Mouse (Mus musculus) forebrain, embryonic 13.5 days (tissue): ENCODE measurements around the gene Nlrc3. TPM values are rescaled to one million over a fixed set of nuclear protein-coding genes. Genes with fewer than 3 reads are reported as not detected.
"Not testable (repeated sequence)": the region's sequence is repeated elsewhere in the genome, so short reads cannot be mapped to it uniquely, and the experiment has no call there.

Experiments used
- ATAC-seq: fragments of 200-750 bp; cut with Nextera tagmentation; 2 replicates; pipeline ENCODE4 v1.8.0; 2017
- H3K27ac ChIP-seq: fragments of 300-500 bp; sonication (generic); 2 replicates; pipeline ENCODE4 v1.5.1; 2015; ENCODE audit warnings: inconsistent platforms, mild to moderate bottlenecking, moderate library complexity
- H3K27me3 ChIP-seq: fragments of 300-500 bp; sonication (generic); 2 replicates; pipeline ENCODE4 v1.6.1; 2015; ENCODE audit warnings: mild to moderate bottlenecking, inconsistent platforms
- H3K36me3 ChIP-seq: fragments of 300-500 bp; sonication (generic); 2 replicates; pipeline ENCODE4 v1.6.1; 2015; ENCODE audit warnings: mild to moderate bottlenecking, inconsistent platforms; ENCODE audit not compliant: poor library complexity, severe bottlenecking
- H3K4me1 ChIP-seq: fragments of 300-500 bp; sonication (generic); 2 replicates; pipeline ENCODE4 v1.6.1; 2015; ENCODE audit warnings: inconsistent platforms
- H3K4me2 ChIP-seq: fragments of 300-500 bp; sonication (generic); 2 replicates; pipeline ENCODE4 v1.6.1; 2015; ENCODE audit warnings: inconsistent platforms, mild to moderate bottlenecking, moderate library complexity
- H3K4me3 ChIP-seq: fragments of 300-500 bp; sonication (generic); 2 replicates; pipeline ENCODE4 v1.5.1; 2015; ENCODE audit warnings: mild to moderate bottlenecking, inconsistent platforms
- H3K9ac ChIP-seq: fragments of 300-500 bp; sonication (generic); 2 replicates; pipeline ENCODE4 v1.6.1; 2015; ENCODE audit warnings: mild to moderate bottlenecking, inconsistent platforms
- H3K9me3 ChIP-seq: fragments of 300-500 bp; sonication (generic); replicated peaks from 2 replicates; pipeline ENCODE4 v1.6.1; 2016; ENCODE audit warnings: inconsistent platforms
- WGBS: fragments of 180-500 bp; shearing (Covaris S2); methylation state at CpG from one replicate; pipeline ENCODE4 v1.1.7; 2015; 5-methylcytosine and 5-hydroxymethylcytosine counted together
- polyA plus RNA-seq: library from polyadenylated mRNA; unstranded; fragments of >200 nt; fragmentation: Nextera tagmentation; extraction: Ambion mirVana; gene quantifications from 2 replicates; pipeline ENCODE4 v1.2.1, GENCODE M21; 2015

Nlrc3 gene
- polyA plus RNA-seq: 0.78 and 0.81 TPM in 2 replicates

DNA sequence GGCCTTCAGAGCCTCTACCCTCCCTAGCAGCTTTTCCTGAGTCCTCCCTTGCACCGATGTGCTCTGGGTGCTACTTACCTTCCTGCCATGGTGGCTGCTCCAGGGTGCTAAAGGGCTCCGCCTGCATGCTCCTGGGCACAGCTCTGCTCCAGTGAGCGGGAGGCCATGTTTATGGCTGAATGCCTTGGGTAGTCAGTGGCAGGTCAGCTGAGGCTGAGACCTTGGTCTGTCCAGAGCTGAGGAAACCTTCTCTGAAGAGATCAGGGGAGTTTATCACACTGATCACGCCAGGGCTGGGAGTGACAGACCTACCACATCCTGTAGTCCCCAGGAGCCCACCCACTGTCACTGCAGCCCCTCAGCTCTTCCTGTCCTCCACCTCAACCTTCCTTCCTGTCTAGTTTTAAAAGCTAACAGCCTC lies at the start of gene Nlrc3:
Gene Nlrc3 (minus strand): TSS at position 382 of the 421 bp plus-strand sequence.
- H3K36me3 ChIP-seq: peaks cover 40% of the 10 kb centered on the region
- H3K4me3 ChIP-seq: no peak within 1 kb of the TSS
- 89% methylated on average over 4 of the region's 4 CpGs for WGBS
- ATAC-seq: peak; percentile 21; the same call in 1 of the 2 replicates
- H3K9me3 ChIP-seq: no peaks in the 10 kb centered on the region
- no peaks in the 10 kb centered on the region for H3K4me1 ChIP-seq
- no peaks in the 10 kb centered on the region for H3K27me3 ChIP-seq
- H3K27ac ChIP-seq: no peak within 1 kb of the TSS
- no peak within 1 kb of the TSS for H3K9ac ChIP-seq
- no peak within 1 kb of the TSS for H3K4me2 ChIP-seq

DNA sequence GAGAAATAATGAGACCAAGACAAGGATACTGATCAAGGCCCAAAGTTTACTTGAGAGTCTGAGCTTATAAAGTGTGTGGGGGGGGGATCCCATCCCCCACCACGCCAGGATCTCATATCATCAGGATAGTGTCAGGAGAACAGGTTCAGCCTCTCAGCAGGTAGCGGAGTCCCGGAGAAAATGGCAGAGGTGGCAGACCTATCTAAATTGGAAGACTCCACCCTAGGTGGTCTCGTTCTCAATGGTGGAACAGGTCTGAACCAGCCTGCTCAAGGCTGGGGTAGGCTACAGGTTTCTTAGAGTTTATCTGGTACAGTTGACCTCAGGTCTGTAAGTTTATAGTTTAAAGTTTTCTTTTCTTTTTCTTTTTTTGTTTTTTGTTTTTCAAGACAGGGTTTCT lies 46.3 kb upstream of the Nlrc3 start:
- no peaks in the 10 kb centered on the region for H3K27me3 ChIP-seq
- no peak for ATAC-seq
- H3K9ac ChIP-seq: no peak overlapping the region
- H3K9me3 ChIP-seq: no peaks in the 10 kb centered on the region
- WGBS: 70% methylated on average over 4 of the region's 4 CpGs
- no peak overlapping the region for H3K4me2 ChIP-seq
- H3K4me1 ChIP-seq: no peaks in the 10 kb centered on the region
- H3K27ac ChIP-seq: no peak overlapping the region
- H3K36me3 ChIP-seq: no peaks in the 10 kb centered on the region
- H3K4me3 ChIP-seq: no peak overlapping the region

GRCm38 (mm10) chr16:4021241-4021640 lies 44.8 kb upstream of the Nlrc3 start:
- Histone ChIP-seq H3K9me3 (no peaks in the 10 kb centered on the region), H3K4me3 (no peak overlapping the region), H3K27ac (no peak overlapping the region), H3K27me3 (no peaks in the 10 kb centered on the region), H3K9ac (no peak overlapping the region), H3K4me1 (no peaks in the 10 kb centered on the region), H3K4me2 (no peak overlapping the region), H3K36me3 (no peaks in the 10 kb centered on the region)
- ATAC-seq: no peak
- WGBS: 92% methylated on average over 1 of the region's 1 CpGs

DNA sequence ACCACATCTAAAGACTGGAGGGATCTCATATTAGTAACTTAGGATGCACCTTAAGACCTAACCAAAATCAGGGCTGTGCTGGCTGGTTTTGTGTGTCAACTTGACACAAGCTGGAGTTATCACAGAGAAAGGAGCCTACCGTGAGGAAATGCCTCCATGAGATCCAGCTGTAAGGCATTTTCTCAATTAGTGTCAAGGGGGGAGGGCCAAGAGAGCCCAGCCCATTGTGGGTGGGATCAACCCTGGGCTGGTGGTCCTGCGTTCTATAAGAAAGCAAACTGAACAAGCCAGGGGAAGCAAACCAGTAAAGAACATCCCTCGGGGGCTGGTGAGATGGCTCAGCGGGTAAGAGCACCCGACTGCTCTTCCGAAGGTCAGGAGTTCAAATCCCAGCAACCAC lies 41.0 kb upstream of the Nlrc3 start:
- WGBS: 80% methylated on average over 6 of the region's 6 CpGs

DNA sequence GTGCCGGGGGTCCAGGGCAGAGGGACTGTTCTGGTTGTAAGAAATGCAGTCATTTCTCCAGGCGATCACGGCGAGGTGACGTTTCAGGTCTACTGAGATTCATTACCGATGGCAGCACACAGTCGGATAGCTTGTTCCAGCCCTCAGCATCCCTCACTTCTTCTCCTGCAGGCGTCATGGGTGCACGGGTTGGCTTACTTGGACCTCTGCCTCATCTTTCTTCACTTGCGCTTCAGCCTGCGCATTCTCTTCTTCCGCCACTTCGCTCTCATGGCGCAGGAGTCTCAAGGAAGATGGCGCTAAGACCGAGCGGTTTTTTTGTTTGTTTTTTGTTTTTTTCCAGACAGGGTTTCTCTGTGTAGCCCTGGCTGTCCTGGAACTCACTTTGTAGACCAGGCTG lies 40.4 kb upstream of the Nlrc3 start:
- H3K36me3 ChIP-seq, H3K4me1 ChIP-seq, H3K4me3 ChIP-seq, H3K27me3 ChIP-seq, H3K27ac ChIP-seq, H3K4me2 ChIP-seq, H3K9ac ChIP-seq, H3K9me3 ChIP-seq, ATAC-seq: not testable (repeated sequence)
- 80% methylated on average over 17 of the region's 17 CpGs for WGBS

More for the DNA sequence above, 41.0 kb upstream of the Nlrc3 start:
- H3K4me2 ChIP-seq, H3K9ac ChIP-seq, H3K4me3 ChIP-seq, H3K27ac ChIP-seq, ATAC-seq, H3K9me3 ChIP-seq, H3K36me3 ChIP-seq, H3K4me1 ChIP-seq, H3K27me3 ChIP-seq: not testable (repeated sequence)

DNA sequence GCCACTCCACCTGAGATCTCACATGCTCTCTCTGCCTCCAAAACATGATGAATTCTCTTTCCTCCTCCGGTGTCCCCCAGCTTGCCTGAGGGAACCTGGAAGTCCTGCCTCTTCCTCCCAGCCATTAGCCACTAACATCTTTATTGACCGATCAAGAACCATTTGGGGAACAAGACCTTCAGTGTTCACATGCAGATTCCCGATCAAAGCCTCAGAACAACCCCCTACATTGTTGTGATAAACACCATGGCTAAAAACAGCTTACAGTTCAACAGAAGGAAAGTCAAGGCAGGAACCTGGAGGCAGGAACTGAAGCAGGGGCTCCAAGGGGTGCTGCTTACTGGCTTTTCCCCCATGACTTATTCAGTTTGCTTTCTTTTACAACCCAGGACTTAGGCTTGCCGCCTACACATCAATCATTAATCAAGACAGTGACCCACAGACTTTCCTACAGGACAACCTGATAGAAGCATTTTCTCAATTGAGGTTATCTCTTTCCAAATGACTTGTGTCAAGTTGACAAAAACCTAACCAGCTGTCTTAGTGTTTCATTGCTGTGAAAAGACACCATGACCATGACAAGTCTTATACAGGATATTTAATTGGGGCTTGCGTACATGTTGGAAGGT lies 37.7 kb upstream of the Nlrc3 start:
- H3K4me3 ChIP-seq: no peak overlapping the region
- H3K9me3 ChIP-seq: no peaks in the 10 kb centered on the region
- WGBS: 84% methylated on average over 5 of the region's 5 CpGs
- no peak for ATAC-seq
- H3K27me3 ChIP-seq: no peaks in the 10 kb centered on the region
- no peak overlapping the region for H3K27ac ChIP-seq
- no peak overlapping the region for H3K4me2 ChIP-seq
- no peak overlapping the region for H3K9ac ChIP-seq
- H3K36me3 ChIP-seq: no peaks in the 10 kb centered on the region
- no peaks in the 10 kb centered on the region for H3K4me1 ChIP-seq

DNA sequence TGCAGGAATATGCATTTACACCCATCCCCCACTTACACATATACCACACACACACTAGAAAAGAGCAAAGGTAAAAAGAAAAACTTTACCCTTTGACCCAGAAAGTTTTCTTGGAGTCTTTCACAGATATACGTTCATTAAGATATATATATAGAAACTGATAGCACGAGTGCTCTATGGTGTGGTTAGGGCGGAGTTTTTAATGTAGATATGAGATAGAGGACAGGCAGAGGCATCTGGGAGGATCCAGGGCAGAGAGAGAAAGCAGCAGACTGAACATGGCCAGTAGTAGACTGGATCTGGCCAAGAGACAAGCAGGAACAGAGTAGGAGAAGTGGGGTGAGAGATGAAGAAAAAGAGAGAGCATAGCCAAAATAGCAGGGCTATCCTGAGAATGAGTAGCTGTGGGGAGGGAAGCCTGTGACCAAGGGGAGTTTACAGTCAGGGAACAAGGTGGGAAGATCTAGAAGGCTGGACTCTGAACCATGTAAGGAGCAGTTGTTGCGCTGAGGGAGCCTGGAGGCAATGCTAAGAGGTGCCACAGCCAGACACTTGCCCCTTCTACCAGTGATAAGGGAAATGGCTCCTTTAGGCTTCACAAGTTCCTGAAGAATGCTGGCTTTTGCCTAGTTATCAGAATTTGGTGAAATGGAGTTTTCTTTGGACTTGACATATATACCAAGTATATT lies 36.6 kb upstream of the Nlrc3 start:
- Histone ChIP-seq H3K4me1 (no peaks in the 10 kb centered on the region), H3K27me3 (no peaks in the 10 kb centered on the region), H3K4me3 (no peak overlapping the region), H3K36me3 (no peaks in the 10 kb centered on the region), H3K9ac (no peak overlapping the region), H3K27ac (no peak overlapping the region), H3K9me3 (no peaks in the 10 kb centered on the region; the same call in 1 of the 2 replicates), H3K4me2 (no peak overlapping the region)
- WGBS: 79% methylated on average over 4 of the region's 4 CpGs
- ATAC-seq: no peak

- H3K27ac ChIP-seq: peak within 1 kb of the TSS; percentile 82
- H3K36me3 ChIP-seq: peaks cover 28% of the 10 kb centered on the region
- H3K9me3 ChIP-seq: no peaks in the 10 kb centered on the region; the same call in 1 of the 2 replicates
- 1% methylated on average over 54 of the region's 58 CpGs for WGBS
- peak within 1 kb of the TSS; percentile 88 for H3K9ac ChIP-seq
- peaks cover 17% of the 10 kb centered on the region for H3K4me1 ChIP-seq
- no peaks in the 10 kb centered on the region for H3K27me3 ChIP-seq
- H3K4me3 ChIP-seq: peak within 1 kb of the TSS; percentile 88
- peak within 1 kb of the TSS; percentile 90 for H3K4me2 ChIP-seq
- ATAC-seq: peak; percentile 97
Measured at GRCm38 (mm10) chr16:4003489-4004398, 27.3 kb upstream of the Nlrc3 start, which contains the start of gene Slx4. Gene Slx4 (minus strand): TSS chr16:4003770.

GRCm38 (mm10) chr16:3988410-3988809 lies 12.0 kb upstream of the Nlrc3 start:
- H3K4me1 ChIP-seq: no peaks in the 10 kb centered on the region
- no peak overlapping the region for H3K4me2 ChIP-seq
- ATAC-seq: no peak
- no peak overlapping the region for H3K9ac ChIP-seq
- H3K27me3 ChIP-seq: no peaks in the 10 kb centered on the region
- no peaks in the 10 kb centered on the region for H3K9me3 ChIP-seq
- H3K36me3 ChIP-seq: peaks cover 96% of the 10 kb centered on the region
- no peak overlapping the region for H3K4me3 ChIP-seq
- no peak overlapping the region for H3K27ac ChIP-seq
- 94% methylated on average over 4 of the region's 4 CpGs for WGBS

- ATAC-seq: no peak
- H3K4me3 ChIP-seq: no peak overlapping the region
- WGBS: 52% methylated on average over 7 of the region's 7 CpGs
- no peak overlapping the region for H3K4me2 ChIP-seq
- H3K4me1 ChIP-seq: no peaks in the 10 kb centered on the region
- H3K9ac ChIP-seq: no peak overlapping the region
- no peaks in the 10 kb centered on the region for H3K9me3 ChIP-seq
- H3K27ac ChIP-seq: no peak overlapping the region
- no peaks in the 10 kb centered on the region for H3K27me3 ChIP-seq
- peaks cover 100% of the 10 kb centered on the region for H3K36me3 ChIP-seq
Measured at GRCm38 (mm10) chr16:3983146-3983700, 6.8 kb upstream of the Nlrc3 start.

- no peak for ATAC-seq
- no peak overlapping the region for H3K4me3 ChIP-seq
- no peak overlapping the region for H3K4me2 ChIP-seq
- no peaks in the 10 kb centered on the region for H3K9me3 ChIP-seq
- H3K4me1 ChIP-seq: no peaks in the 10 kb centered on the region
- H3K27me3 ChIP-seq: no peaks in the 10 kb centered on the region
- H3K36me3 ChIP-seq: peaks cover 99% of the 10 kb centered on the region
- no peak overlapping the region for H3K27ac ChIP-seq
- WGBS: 92% methylated on average over 4 of the region's 4 CpGs
- no peak overlapping the region for H3K9ac ChIP-seq
Measured at GRCm38 (mm10) chr16:3982173-3982572, 5.7 kb upstream of the Nlrc3 start.

- Histone ChIP-seq H3K4me1 (no peaks in the 10 kb centered on the region), H3K4me2 (no peak overlapping the region), H3K27ac (no peak overlapping the region), H3K9ac (no peak overlapping the region), H3K27me3 (no peaks in the 10 kb centered on the region), H3K36me3 (peaks cover 45% of the 10 kb centered on the region), H3K4me3 (no peak overlapping the region), H3K9me3 (no peaks in the 10 kb centered on the region)
- no peak for ATAC-seq
- WGBS: 62% methylated on average over 3 of the region's 3 CpGs
Measured at GRCm38 (mm10) chr16:3976712-3977111, 280 bp upstream of the Nlrc3 start.
